In genomic region chr10:123089425-123089930, GRCm38 (mm10) we compare ENCODE assay signal across 33 mouse cellular contexts. TPM values are rescaled to one million over a fixed set of nuclear protein-coding genes. Genes with fewer than 3 reads are reported as not detected.
DNase-seq lines count a peak whose midpoint lies in the region; ATAC-seq and TF ChIP-seq lines count a peak whose summit lies in the region.
"Had no signal": no experiment of that assay in that cellular context is flagged by ENCODE, and none has a peak within 500 bp of the region (broad histone marks: within the 10 kb centered on the region; RNA-seq: fewer than 3 reads in every experiment).

No protein-coding gene starts in this region.

- H3K9ac ChIP-seq in kidney, embryonic 14.5 days (ENCODE audit: low read depth, low read length), result no peak overlapping the region
- no peak overlapping the region for H3K9ac ChIP-seq in intestine, embryonic 16.5 days (ENCODE audit: low read depth, low read length)
- H3K9ac ChIP-seq in stomach, postnatal 0 days (ENCODE audit: low read length), result no peak overlapping the region
- H3K9ac ChIP-seq: heart, embryonic 15.5 days; hindbrain, embryonic 13.5 days; liver, embryonic 13.5 days had no signal

- no peaks in the 10 kb centered on the region for H3K9me3 ChIP-seq in kidney, embryonic 14.5 days (ENCODE audit: control insufficient read depth, low read length)
- H3K9me3 ChIP-seq in intestine, embryonic 16.5 days (ENCODE audit: control insufficient read depth, low read length), result no peaks in the 10 kb centered on the region
- H3K9me3 ChIP-seq in stomach, postnatal 0 days (ENCODE audit: control insufficient read depth, low read length), result no peaks in the 10 kb centered on the region
- H3K9me3 ChIP-seq: G1E; heart, embryonic 15.5 days; hindbrain, embryonic 13.5 days; liver, embryonic 13.5 days had no signal

- TF ChIP-seq EP300 in stomach, postnatal 0 days (optimal IDR thresholded peaks at IDR 0.05), result no peak

- H3K4me3 ChIP-seq in kidney, embryonic 14.5 days (ENCODE audit: low read length), result no peak overlapping the region
- H3K4me3 ChIP-seq in intestine, embryonic 16.5 days (ENCODE audit: low read length), result no peak overlapping the region
- no peak overlapping the region for H3K4me3 ChIP-seq in stomach, postnatal 0 days (ENCODE audit: low read depth, low read length)
- H3K4me3 ChIP-seq: heart, embryonic 15.5 days; hindbrain, embryonic 13.5 days; left cerebral cortex, adult 2 months; liver, embryonic 13.5 days had no signal

- no peaks in the 10 kb centered on the region for H3K36me3 ChIP-seq in kidney, embryonic 14.5 days (ENCODE audit: control insufficient read depth, insufficient read depth, low read length)
- H3K36me3 ChIP-seq in intestine, embryonic 16.5 days (ENCODE audit: control insufficient read depth, insufficient read depth, low read length), result no peaks in the 10 kb centered on the region
- H3K36me3 ChIP-seq in stomach, postnatal 0 days (ENCODE audit: control insufficient read depth, insufficient read depth, low read length), result no peaks in the 10 kb centered on the region
- H3K36me3 ChIP-seq: G1E; heart, embryonic 15.5 days; hindbrain, embryonic 13.5 days; liver, embryonic 13.5 days had no signal

- no peak overlapping the region for H3K4me2 ChIP-seq in kidney, embryonic 14.5 days (replicated peaks; ENCODE audit: low read depth, low read length)
- peak overlapping the region; percentile 26; the same call in 1 of the 2 replicates for H3K4me2 ChIP-seq in intestine, embryonic 16.5 days (ENCODE audit: low read depth, low read length)
- H3K4me2 ChIP-seq in stomach, postnatal 0 days (replicated peaks; ENCODE audit: low read depth), result no peak overlapping the region
- H3K4me2 ChIP-seq: heart, embryonic 15.5 days; hindbrain, embryonic 13.5 days; liver, embryonic 13.5 days had no signal

- H3K27me3 ChIP-seq in kidney, embryonic 14.5 days (ENCODE audit: control insufficient read depth, insufficient read depth, low read length), result no peaks in the 10 kb centered on the region
- H3K27me3 ChIP-seq in intestine, embryonic 16.5 days (replicated peaks; ENCODE audit: control insufficient read depth, insufficient read depth, low read length), result no peaks in the 10 kb centered on the region
- no peaks in the 10 kb centered on the region for H3K27me3 ChIP-seq in stomach, postnatal 0 days (ENCODE audit: control insufficient read depth, insufficient read depth, low read length)
- H3K27me3 ChIP-seq: CH12.LX; heart, embryonic 15.5 days; hindbrain, embryonic 13.5 days; liver, embryonic 13.5 days had no signal

- ATAC-seq in kidney, embryonic 14.5 days (ENCODE audit: low FRiP score, low TSS enrichment), result no peak
- peak; percentile 97 for ATAC-seq in intestine, embryonic 16.5 days
- ATAC-seq in stomach, postnatal 0 days (ENCODE audit: low FRiP score, low TSS enrichment), result peak; percentile 95
- ATAC-seq: activated CD4-positive, CD25-positive, alpha-beta regulatory T cell, adult 4 months; forebrain, embryonic 14.5 days; Patski had no signal

- WGBS in kidney, embryonic 14.5 days, result 81% methylated on average over 12 of the region's 12 CpGs
- 70% methylated on average over 12 of the region's 12 CpGs for WGBS in intestine, embryonic 16.5 days
- WGBS in stomach, postnatal 0 days, result 72% methylated on average over 12 of the region's 12 CpGs

- no peak overlapping the region for H3K27ac ChIP-seq in kidney, embryonic 14.5 days (ENCODE audit: low read depth, low read length)
- H3K27ac ChIP-seq in intestine, embryonic 16.5 days (ENCODE audit: low read length), result no peak overlapping the region
- H3K27ac ChIP-seq in stomach, postnatal 0 days (replicated peaks), result no peak overlapping the region
- H3K27ac ChIP-seq: heart, embryonic 15.5 days; hindbrain, embryonic 13.5 days; left cerebral cortex, adult 2 months; liver, embryonic 13.5 days; macrophage had no signal

- intact Hi-C loops in left cerebral cortex, postnatal 10 days (cut with DNase I), result no loop called here

- TF ChIP-seq CTCF in stomach, postnatal 0 days (IDR thresholded peaks at IDR 0.05; ENCODE audit: low read depth), result no peak

- no peaks in the 10 kb centered on the region for H3K4me1 ChIP-seq in kidney, embryonic 14.5 days (ENCODE audit: control insufficient read depth, insufficient read depth, low read length)
- no peaks in the 10 kb centered on the region for H3K4me1 ChIP-seq in intestine, embryonic 16.5 days (ENCODE audit: control insufficient read depth, insufficient read depth, low read length)
- no peaks in the 10 kb centered on the region for H3K4me1 ChIP-seq in stomach, postnatal 0 days (replicated peaks; ENCODE audit: control insufficient read depth, insufficient read depth)
- H3K4me1 ChIP-seq: heart, embryonic 15.5 days; liver, embryonic 13.5 days had no signal

- peak; percentile 10 for DNase-seq in kidney, adult 9 months
- DNase-seq in R1 (ENCODE audit: low read depth, low spot score), result peak; percentile 56
- DNase-seq in stomach, postnatal 0 days (ENCODE audit: low spot score), result peak; percentile 44
- DNase-seq in T-cell, adult 2 months (ENCODE audit: low spot score), result no peak
- DNase-seq in left cerebral cortex, postnatal 10 days (ENCODE audit: extremely low spot score in 1 of 2, low spot score in 2 of 2), result no peak
- DNase-seq in adrenal gland, postnatal 25 days, result no peak
- DNase-seq: adrenal gland, adult 2 months; B cell, adult 2 months; cerebellum, adult 8-10 months; cerebellum, postnatal 25 days; gastrocnemius, postnatal 14 days; heart, postnatal 4 days; kidney, adult 8-10 months; kidney, postnatal 14 days; left cerebral cortex, postnatal 4 days; liver, embryonic 13.5 days; lung, adult 2 months; lung, postnatal 10 days; midbrain, embryonic 14.5 days; retina, postnatal 1 day; right cerebral cortex, postnatal 14 days; thymus, postnatal 4 days had no signal

RNA-seq across cellular contexts. Expression of gene Mon2, which starts 13.2 kb away (rescaled TPM):
- polyA plus RNA-seq in kidney, embryonic 14.5 days (2014; fragmentation: Nextera tagmentation; extraction: Ambion mirVana), result 28.6 and 40.8 TPM in 2 replicates
- 11.7 and 13.4 TPM in 2 replicates for polyA plus RNA-seq in intestine, embryonic 16.5 days (2015; fragmentation: Nextera tagmentation; extraction: Ambion mirVana)
- polyA plus RNA-seq in stomach, postnatal 0 days (2015; fragmentation: Nextera tagmentation; extraction: Ambion mirVana), result 14.7 and 15.9 TPM in 2 replicates
- total RNA-seq in left cerebral cortex, postnatal 10 days (2021), result 10 to 100 TPM; 76.7 to 78.5 TPM
- total RNA-seq in adrenal gland, postnatal 25 days (2021), result 92.7 and 93.5 TPM in 2 replicates

Comparison
In these comparisons a context has a peak if more than half of its experiments do, and no peak if none do; other contexts are left out.
1. DNase-seq: peak in kidney, adult 9 months (single experiment), R1 (single experiment) and stomach, postnatal 0 days (single experiment); none in T-cell, adult 2 months (single experiment), left cerebral cortex, postnatal 10 days (0 of 2) and adrenal gland, postnatal 25 days (single experiment).